Mouse (Mus musculus): ENCODE data around the gene Mfsd6.

DNA sequence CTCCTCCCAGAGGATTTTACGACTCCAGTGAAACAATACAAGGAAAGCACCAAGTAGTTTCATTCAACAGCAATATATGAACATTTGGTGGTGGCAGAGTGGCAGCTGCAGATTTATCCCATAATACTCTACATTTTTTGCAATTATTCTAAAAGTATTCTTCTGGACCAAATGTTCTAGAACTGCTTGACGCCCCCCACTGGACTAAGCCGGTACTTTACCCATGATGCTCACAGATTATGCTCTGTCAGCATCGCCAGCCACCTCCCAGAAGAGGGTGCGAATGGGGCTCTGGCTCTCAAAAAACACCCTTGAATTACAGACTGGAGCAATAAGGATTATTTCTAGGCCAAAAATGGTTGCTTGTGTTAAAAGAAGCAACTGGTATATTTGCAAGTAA lies 8.2 kb downstream of the Mfsd6 start:
- TF ChIP-seq MAX (IDR thresholded peaks at IDR 0.05; ENCODE audit: low read depth) (no peak), POLR2A (IDR thresholded peaks at IDR 0.05; ENCODE audit: insufficient read length, low read depth) (no peak), REST (IDR thresholded peaks at IDR 0.05; ENCODE audit: insufficient read depth, insufficient read length) (no peak), MYOG (IDR thresholded peaks at IDR 0.05; ENCODE audit: control insufficient read depth in 1 of 3, insufficient read depth in 1 of 3, insufficient read length in 2 of 3, low read depth in 2 of 3) (no peak), POLR2AphosphoS2 (IDR thresholded peaks at IDR 0.05; ENCODE audit: insufficient read length, low read depth) (no peak), USF1 (IDR thresholded peaks at IDR 0.05; ENCODE audit: low read depth) (no peak), TCF12 (IDR thresholded peaks at IDR 0.05; ENCODE audit: insufficient read depth, poor library complexity, severe bottlenecking) (no peak), SRF (IDR thresholded peaks at IDR 0.05; ENCODE audit: control insufficient read depth, insufficient read length, low read depth) (no peak), TCF3 (IDR thresholded peaks at IDR 0.05; ENCODE audit: insufficient read length, low read depth) (no peak), E2F4 (IDR thresholded peaks at IDR 0.05; ENCODE audit: insufficient read depth) (no peak), CEBPB (IDR thresholded peaks at IDR 0.05; ENCODE audit: insufficient read depth, poor library complexity, severe bottlenecking) (no peak), MYOD1 (IDR thresholded peaks at IDR 0.05; ENCODE audit: control insufficient read depth in 1 of 3, insufficient read length in 2 of 3, low read depth in 2 of 3) (no peak)

Measured in myocyte (in vitro differentiated cells).